Mouse (Mus musculus) cerebellum, adult 2 months (tissue): ENCODE data around the gene Kcnd1.
A peak's percentile ranks its signal among the peaks of the same experiment; 100 is the strongest.

Experiments used
- CTCF ChIP-seq: fragments of 200-500 bp; IDR thresholded peaks from 2 replicates; pipeline ENCODE4 v1.5.1; 2011; ENCODE audit warnings: low read depth, mild to moderate bottlenecking, control low read depth, low read length, moderate library complexity, borderline replicate concordance; ENCODE audit not compliant: insufficient read depth
- POLR2A ChIP-seq: fragments of 200-500 bp; IDR thresholded peaks from 2 replicates; pipeline ENCODE4 v1.6.1; 2011; ENCODE audit warnings: low read length, control low read depth, borderline replicate concordance; ENCODE audit not compliant: insufficient read depth

- no peak for TF ChIP-seq POLR2A
- TF ChIP-seq CTCF: peak; percentile 31; the same call in 1 of the 2 replicates
Observed at GRCm38 (mm10) chrX:7772766-7773165, 49.3 kb upstream of the Kcnd1 start.
